Mouse (Mus musculus) forebrain, embryonic 12.5 days (tissue): ENCODE results near the gene Hps6. TPM values are rescaled to one million over a fixed set of nuclear protein-coding genes. Genes with fewer than 3 reads are reported as not detected.

Experiments
- ATAC-seq: fragments of 200-750 bp; cut with Nextera tagmentation; 2 replicates; pipeline ENCODE4 v1.8.0; 2017; ENCODE audit warnings: moderate TSS enrichment; ENCODE audit not compliant: low FRiP score
- H3K27ac ChIP-seq: fragments of 300-500 bp; sonication (generic); 2 replicates; pipeline ENCODE4 v1.5.1; 2016; ENCODE audit warnings: mild to moderate bottlenecking
- H3K27me3 ChIP-seq: fragments of 300-500 bp; sonication (generic); 2 replicates; pipeline ENCODE4 v1.6.1; 2016; ENCODE audit warnings: mild to moderate bottlenecking
- H3K36me3 ChIP-seq: fragments of 300-500 bp; sonication (generic); replicated peaks from 2 replicates; pipeline ENCODE4 v1.6.1; 2016; ENCODE audit warnings: mild to moderate bottlenecking
- H3K4me1 ChIP-seq: fragments of 300-500 bp; sonication (generic); 2 replicates; pipeline ENCODE4 v1.6.1; 2016
- H3K4me2 ChIP-seq: fragments of 300-500 bp; sonication (generic); 2 replicates; pipeline ENCODE4 v1.6.1; 2016; ENCODE audit warnings: mild to moderate bottlenecking, moderate library complexity
- H3K4me3 ChIP-seq: fragments of 300-500 bp; sonication (generic); replicated peaks from 2 replicates; pipeline ENCODE4 v1.5.1; 2016; ENCODE audit warnings: mild to moderate bottlenecking
- H3K9ac ChIP-seq: fragments of 300-500 bp; sonication (generic); 2 replicates; pipeline ENCODE4 v1.6.1; 2016; ENCODE audit warnings: mild to moderate bottlenecking
- H3K9me3 ChIP-seq: fragments of 300-500 bp; sonication (generic); 2 replicates; pipeline ENCODE4 v1.6.1; 2016
- WGBS: fragments of 180-500 bp; shearing (Covaris S2); methylation state at CpG from one replicate; pipeline ENCODE4 v1.1.7; 2016; 5-methylcytosine and 5-hydroxymethylcytosine counted together
- polyA plus RNA-seq: library from polyadenylated mRNA; unstranded; fragments of >200 nt; fragmentation: Nextera tagmentation; extraction: Ambion mirVana; gene quantifications from 2 replicates; pipeline ENCODE4 v1.2.1, GENCODE M21; 2016

Hps6 gene
- polyA plus RNA-seq, 1 experiment from 2014 or later: 2.7 TPM

DNA sequence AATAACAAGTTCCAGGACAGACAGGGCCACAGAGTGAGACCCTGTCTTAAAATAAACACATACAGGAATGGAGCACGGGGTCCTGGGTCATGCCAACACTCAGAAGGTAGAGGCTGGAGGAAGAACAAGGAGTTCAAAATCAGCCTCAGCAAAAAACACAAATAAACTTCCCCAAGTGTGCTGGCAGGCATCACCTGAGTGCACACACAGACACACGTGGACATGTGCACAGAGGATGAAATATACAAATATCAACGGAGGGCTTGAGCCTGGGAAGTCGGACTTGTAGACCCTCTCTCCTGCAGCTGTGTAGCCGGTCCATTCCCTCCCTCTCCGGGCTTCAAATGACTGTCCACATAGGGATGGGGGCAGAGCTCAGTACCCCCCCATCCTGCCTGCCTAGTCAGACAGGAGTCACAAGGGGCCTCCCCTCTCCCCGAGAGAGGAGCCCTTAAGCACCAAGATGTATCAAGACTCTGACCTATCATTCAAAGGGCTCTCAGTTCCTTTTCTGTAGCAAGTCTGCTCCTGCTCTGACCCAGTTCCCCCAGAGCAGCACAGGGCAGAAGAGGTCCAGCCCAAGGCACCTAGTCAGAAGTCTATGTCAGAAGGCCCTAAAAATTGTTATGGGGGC is 38.1 kb downstream of the Hps6 start:
- Histone ChIP-seq H3K27ac (peak overlapping the region; percentile 99), H3K9ac (peak overlapping the region; percentile 65)
- ATAC-seq: peak; percentile 0; the same call in 1 of the 2 replicates

DNA sequence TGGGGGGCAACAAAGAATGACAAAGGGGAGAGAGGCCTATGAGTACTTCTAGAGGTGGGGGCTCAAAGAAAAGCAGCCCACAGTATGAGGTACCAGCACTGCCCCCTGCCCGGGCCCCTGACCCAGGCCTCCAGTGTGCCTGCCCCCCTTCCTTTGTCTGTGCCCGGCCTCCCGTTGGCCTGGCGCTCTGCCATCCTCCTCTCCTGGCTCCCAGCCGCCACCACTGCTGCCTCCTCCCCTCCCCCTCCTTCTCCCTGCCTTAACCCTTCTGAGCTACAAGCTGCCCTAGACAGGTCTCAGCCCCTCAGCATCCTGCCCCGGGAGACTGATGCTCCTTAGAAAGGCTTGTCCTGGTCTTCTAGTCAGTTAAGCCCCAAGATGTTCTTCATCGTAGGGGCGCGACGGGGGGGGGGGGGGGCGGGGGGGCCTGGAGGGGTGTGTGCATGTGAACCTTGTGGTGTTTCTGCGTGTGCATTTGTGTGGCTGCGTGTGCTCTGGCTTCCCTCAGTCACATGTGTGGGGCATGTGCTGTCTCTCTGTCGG is 38.7 kb downstream of the Hps6 start:
- 0% methylated on average over 13 of the region's 14 CpGs for WGBS
- H3K9me3 ChIP-seq: no peaks in the 10 kb centered on the region
- H3K27ac ChIP-seq: peak overlapping the region; percentile 99
- no peaks in the 10 kb centered on the region for H3K27me3 ChIP-seq
- H3K36me3 ChIP-seq: no peaks in the 10 kb centered on the region
- peak overlapping the region; percentile 100 for H3K4me2 ChIP-seq
- peak overlapping the region; percentile 95 for H3K4me3 ChIP-seq
- H3K4me1 ChIP-seq: peaks cover 74% of the 10 kb centered on the region
- ATAC-seq: peak; percentile 58
- H3K9ac ChIP-seq: peak overlapping the region; percentile 65

More for the DNA sequence above, 38.1 kb downstream of the Hps6 start:
- H3K27me3 ChIP-seq: no peaks in the 10 kb centered on the region
- H3K4me1 ChIP-seq: peaks cover 75% of the 10 kb centered on the region
- H3K4me3 ChIP-seq: peak overlapping the region; percentile 95
- H3K36me3 ChIP-seq: peaks cover under 1% of the 10 kb centered on the region; the same call in 1 of the 2 replicates
- peak overlapping the region; percentile 100 for H3K4me2 ChIP-seq
- H3K9me3 ChIP-seq: no peaks in the 10 kb centered on the region
- 18% methylated on average over 7 of the region's 7 CpGs for WGBS

DNA sequence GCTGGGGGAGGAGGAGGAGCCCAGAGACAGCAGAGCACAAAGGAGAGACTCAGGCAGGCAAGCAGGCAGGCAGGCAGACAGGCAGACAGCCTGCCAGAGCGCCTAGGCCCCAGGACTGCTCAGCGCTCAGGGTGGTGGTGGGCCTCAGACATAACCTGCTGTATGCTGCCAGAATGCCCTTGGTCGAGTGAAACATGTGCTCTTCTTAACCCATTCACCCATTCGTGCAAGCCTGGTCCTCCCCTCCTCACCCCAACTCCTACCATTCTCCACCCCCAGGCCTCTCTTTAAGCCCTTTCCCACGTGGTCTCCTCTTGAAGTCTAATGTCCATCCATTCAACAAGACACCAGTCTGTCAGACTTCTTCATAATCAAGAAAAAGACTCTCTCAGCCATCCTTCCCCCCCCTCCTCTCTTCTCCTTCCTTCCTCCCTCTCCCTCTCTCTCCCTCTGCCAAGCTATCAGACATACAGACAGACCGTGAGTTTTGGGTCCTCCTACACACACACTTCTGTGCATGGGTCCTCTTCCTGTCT is 39.2 kb downstream of the Hps6 start:
- peak overlapping the region; percentile 95 for H3K4me3 ChIP-seq
- ATAC-seq: peak; percentile 54
- WGBS: 2% methylated on average over 6 of the region's 6 CpGs
- peaks cover 69% of the 10 kb centered on the region for H3K4me1 ChIP-seq
- peak overlapping the region; percentile 99 for H3K27ac ChIP-seq
- no peaks in the 10 kb centered on the region for H3K27me3 ChIP-seq
- no peaks in the 10 kb centered on the region for H3K36me3 ChIP-seq
- H3K9ac ChIP-seq: peak overlapping the region; percentile 65
- H3K9me3 ChIP-seq: no peaks in the 10 kb centered on the region
- H3K4me2 ChIP-seq: peak overlapping the region; percentile 100

DNA sequence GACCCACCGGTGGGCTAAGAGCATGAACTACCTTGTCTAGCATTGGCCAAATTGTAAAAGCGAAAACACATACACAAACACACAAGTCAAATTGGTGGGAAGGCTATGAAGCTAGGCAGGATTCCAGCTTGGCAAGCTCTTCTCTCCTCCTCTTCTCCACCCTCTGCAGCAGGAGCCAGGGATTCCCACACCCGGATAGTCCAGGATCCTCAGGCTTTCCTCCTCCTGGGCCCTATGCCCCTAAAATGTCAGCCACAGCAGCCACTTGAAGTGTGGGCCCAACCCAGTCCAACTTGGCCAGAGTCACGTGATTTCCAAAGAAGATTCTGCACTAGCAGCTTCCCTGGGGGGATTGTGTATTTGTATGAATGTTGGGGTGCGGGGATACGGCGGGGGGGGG is 40.1 kb downstream of the Hps6 start:
- no peaks in the 10 kb centered on the region for H3K36me3 ChIP-seq
- peak overlapping the region; percentile 95 for H3K4me3 ChIP-seq
- WGBS: 62% methylated on average over 7 of the region's 7 CpGs
- no peaks in the 10 kb centered on the region for H3K9me3 ChIP-seq
- no peaks in the 10 kb centered on the region for H3K27me3 ChIP-seq
- peak overlapping the region; percentile 99 for H3K27ac ChIP-seq
- peaks cover 61% of the 10 kb centered on the region for H3K4me1 ChIP-seq
- peak overlapping the region; percentile 98 for H3K9ac ChIP-seq
- H3K4me2 ChIP-seq: peak overlapping the region; percentile 100
- ATAC-seq: no peak

DNA sequence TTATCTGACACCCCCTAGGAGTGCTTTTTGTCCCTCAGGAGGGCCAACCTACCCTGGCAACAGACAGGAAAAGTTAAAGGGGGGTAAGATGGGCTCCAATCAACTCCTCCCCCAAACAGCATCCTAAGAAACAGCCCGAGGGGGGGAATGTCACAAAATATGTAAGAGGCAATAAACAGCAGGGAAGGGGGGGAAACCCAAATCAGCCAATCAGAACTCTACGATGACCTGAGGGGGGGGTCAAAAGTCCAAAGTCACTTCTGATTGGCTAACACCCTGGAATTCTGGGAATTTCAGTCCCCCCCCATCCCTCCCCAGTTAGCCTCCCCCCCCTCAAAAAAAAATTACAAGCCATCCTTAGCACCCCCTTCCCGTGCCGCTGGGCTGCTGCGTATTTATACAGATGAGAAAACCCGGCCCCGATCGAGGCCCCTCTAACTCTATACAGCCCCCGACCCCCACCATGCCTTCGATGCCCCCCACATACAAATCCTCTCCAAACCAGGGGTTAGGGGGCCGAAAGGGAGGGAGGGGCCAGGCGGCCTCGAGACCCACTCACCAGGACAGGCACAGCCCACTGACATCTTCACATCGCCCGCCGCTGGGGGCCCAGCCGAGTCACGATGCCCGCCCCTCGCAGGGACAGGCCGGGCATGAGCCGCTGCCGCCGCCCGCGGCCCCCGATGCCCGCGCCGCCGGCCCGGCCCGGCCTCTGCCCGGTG is 41.1 kb downstream of the Hps6 start, which contains the start of gene Pprc1:
Gene Pprc1, plus strand, starts transcription at position 616 of the 722 bp plus-strand sequence.
- Histone ChIP-seq H3K9me3 (no peaks in the 10 kb centered on the region), H3K9ac (peak within 1 kb of the TSS; percentile 98), H3K4me1 (peaks cover 61% of the 10 kb centered on the region), H3K4me3 (peak within 1 kb of the TSS; percentile 95), H3K4me2 (peak within 1 kb of the TSS; percentile 100), H3K27ac (peak within 1 kb of the TSS; percentile 99), H3K27me3 (no peaks in the 10 kb centered on the region), H3K36me3 (no peaks in the 10 kb centered on the region)
- ATAC-seq: no peak
- under 1% methylated on average over 34 of the region's 34 CpGs for WGBS

DNA sequence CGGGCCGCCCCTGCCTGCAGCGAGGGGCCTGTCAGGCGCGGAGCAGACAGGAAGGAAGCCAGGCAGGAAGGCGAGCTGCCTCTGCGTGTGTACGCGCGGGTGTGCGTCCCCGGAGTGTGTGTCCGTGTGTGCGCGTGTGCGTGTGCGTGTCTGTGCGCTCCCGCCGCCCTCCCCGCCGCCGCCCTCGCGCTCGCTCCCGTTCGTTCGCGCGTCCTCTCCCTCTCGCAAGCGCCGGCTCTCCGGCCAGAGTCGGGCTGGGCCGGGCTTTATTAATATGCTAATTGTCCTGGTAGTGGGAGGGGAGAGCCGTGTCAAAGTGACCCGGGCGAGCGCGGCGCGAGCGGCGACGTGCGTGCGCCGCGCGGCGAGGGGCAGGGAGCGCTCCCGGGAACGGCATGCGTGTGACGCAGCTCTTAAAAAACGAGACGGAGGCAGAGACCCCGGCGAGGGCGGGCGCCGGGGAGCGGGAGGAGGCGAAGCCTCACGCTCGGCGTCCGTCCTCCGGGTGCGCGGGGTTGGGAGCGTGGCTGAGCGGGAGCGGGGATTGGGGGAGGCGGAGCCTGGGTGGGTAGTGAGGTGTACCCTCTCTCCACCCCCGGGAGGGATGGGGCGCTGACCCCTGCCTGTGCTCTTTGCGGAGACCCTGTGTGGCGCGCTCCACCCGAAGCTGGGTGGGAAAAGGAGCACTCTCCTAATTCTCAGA is 41.8 kb downstream of the Hps6 start, which contains the start of gene Ldb1:
Gene Ldb1, minus strand, starts transcription at position 222 of the 703 bp plus-strand sequence.
- peak within 1 kb of the TSS; percentile 99 for H3K27ac ChIP-seq
- peaks cover 57% of the 10 kb centered on the region for H3K4me1 ChIP-seq
- peak; percentile 71 for ATAC-seq
- H3K9ac ChIP-seq: peak within 1 kb of the TSS; percentile 98
- peak within 1 kb of the TSS; percentile 100 for H3K4me2 ChIP-seq
- H3K36me3 ChIP-seq: no peaks in the 10 kb centered on the region
- WGBS: under 1% methylated on average over 83 of the region's 84 CpGs
- no peaks in the 10 kb centered on the region for H3K27me3 ChIP-seq
- no peaks in the 10 kb centered on the region for H3K9me3 ChIP-seq
- H3K4me3 ChIP-seq: peak within 1 kb of the TSS; percentile 95

DNA sequence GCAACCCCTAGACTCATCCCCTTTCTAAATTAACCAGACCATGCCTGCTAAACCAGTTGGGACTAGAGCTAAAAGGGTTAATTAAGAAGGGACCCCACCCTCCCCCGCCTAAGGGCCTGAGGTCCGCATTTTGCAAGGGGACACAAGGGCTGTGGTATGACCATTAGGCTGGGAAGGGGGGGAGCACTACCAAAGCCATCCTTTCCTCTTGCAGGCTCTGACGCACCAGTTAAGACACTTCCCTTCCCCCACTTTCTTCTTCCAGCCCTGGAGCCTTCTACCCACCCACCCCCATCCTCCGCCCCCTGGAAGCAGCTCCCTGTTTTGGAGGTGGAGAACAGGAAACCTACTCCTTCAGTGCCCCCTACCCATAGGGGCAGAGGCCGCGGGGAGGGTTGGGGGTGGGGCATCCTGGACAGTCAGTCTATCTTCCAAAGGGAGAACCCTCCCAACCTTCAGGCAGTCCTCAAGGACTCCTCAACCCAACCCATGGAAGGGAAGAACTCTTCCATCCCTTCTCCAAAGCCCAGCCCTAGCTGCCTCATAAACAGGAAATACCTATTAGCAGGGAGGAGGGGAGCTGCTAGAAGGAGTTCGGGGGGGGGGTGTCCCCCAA is 42.5 kb downstream of the Hps6 start:
- WGBS: 2% methylated on average over 7 of the region's 7 CpGs
- Histone ChIP-seq H3K27me3 (no peaks in the 10 kb centered on the region), H3K9ac (peak overlapping the region; percentile 98), H3K9me3 (no peaks in the 10 kb centered on the region), H3K36me3 (no peaks in the 10 kb centered on the region), H3K4me2 (peak overlapping the region; percentile 100), H3K27ac (peak overlapping the region; percentile 99), H3K4me3 (peak overlapping the region; percentile 95), H3K4me1 (peaks cover 50% of the 10 kb centered on the region)
- ATAC-seq: peak; percentile 7; the same call in 1 of the 2 replicates

DNA sequence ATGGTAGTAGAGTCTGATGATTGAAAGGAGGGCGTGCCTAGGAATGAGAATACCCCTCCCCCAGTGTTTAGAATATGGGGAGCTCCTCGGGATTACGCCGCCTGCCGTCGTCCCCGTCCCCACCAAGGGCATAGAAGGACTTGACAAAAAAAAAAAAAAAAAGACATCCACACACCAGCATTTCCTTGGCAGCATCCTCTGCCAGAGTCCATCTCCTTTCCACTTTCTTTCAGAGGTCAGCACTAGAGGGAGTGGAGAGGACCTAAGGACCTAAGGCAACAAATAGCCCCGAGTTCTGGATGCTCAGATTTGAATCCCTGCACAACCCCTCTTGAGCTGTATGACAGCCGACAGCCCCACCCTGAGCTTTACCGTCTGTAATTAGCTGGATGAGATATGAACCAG is 43.3 kb downstream of the Hps6 start:
- Histone ChIP-seq H3K27me3 (no peaks in the 10 kb centered on the region), H3K9ac (no peak overlapping the region), H3K4me3 (no peak overlapping the region), H3K36me3 (no peaks in the 10 kb centered on the region), H3K4me2 (no peak overlapping the region), H3K9me3 (no peaks in the 10 kb centered on the region), H3K27ac (no peak overlapping the region), H3K4me1 (peaks cover 42% of the 10 kb centered on the region)
- no peak for ATAC-seq
- WGBS: 3% methylated on average over 10 of the region's 10 CpGs

DNA sequence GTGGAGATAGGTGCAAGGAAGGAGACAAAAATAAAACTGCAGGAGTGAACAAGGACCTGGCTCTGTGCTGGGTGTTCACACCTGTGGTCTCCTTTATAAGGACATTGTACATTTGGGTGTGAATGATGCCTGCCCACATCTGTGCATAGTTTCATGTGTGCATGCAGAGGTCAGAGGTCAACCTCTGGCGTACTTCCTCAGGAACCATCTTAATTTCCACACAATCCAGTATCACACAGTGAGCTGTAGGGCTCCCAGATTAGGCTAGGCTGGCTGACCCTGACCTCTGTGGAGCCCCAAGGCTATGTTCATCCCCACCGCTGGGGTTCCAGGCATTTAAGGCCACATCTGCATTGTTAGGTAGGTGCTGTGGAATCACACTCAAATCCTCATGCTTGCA is 44.1 kb downstream of the Hps6 start:
- Histone ChIP-seq H3K27me3 (no peaks in the 10 kb centered on the region), H3K4me1 (peaks cover 34% of the 10 kb centered on the region), H3K36me3 (no peaks in the 10 kb centered on the region), H3K4me3 (no peak overlapping the region), H3K9me3 (no peaks in the 10 kb centered on the region), H3K9ac (no peak overlapping the region), H3K4me2 (no peak overlapping the region), H3K27ac (no peak overlapping the region)
- ATAC-seq: no peak
- WGBS: 63% methylated on average over 2 of the region's 2 CpGs

DNA sequence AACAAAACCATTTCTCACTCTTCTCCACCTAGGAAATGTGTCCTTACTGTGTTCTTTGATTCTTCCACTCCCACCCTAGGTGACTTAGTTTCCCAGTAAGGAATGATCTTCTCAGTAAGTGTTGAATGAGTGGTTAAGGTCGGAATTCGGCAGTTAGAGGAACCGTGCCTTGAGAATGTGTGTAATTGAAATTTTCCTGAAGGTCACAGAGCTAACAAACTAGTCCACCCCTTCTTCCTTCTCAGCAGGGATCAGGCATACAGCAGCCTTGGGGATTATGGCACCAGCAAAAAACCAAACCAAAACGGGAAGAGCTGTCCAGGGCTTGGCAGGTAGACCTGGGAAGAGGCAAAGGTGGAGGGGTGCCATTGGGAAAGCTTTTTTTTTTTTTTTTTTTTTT is 45.8 kb downstream of the Hps6 start:
- Histone ChIP-seq H3K4me3 (no peak overlapping the region), H3K36me3 (no peaks in the 10 kb centered on the region), H3K27me3 (no peaks in the 10 kb centered on the region), H3K4me1 (peaks cover 17% of the 10 kb centered on the region), H3K9me3 (no peaks in the 10 kb centered on the region), H3K4me2 (no peak overlapping the region), H3K27ac (no peak overlapping the region), H3K9ac (no peak overlapping the region)
- no peak for ATAC-seq
- WGBS: 70% methylated on average over 4 of the region's 4 CpGs

DNA sequence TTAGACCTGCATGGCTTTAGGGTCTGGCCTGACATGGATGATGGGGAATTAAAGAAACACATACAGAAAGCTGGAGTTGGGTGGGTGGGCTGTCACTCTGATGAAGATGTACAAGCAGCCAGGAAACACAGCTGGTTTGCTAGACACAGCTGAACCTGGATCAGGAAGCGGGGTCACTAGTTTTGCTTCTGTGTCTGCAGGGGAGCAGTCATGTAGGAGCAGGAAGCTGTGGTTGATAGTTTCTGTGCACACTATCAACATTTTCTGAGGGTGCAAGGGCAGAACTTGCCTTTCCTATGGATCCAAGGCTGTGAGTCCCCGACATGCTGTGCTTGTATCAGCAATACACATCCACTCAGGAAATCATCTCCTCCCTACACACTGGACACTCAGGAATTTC is 47.2 kb downstream of the Hps6 start:
- Histone ChIP-seq H3K4me2 (no peak overlapping the region), H3K9me3 (no peaks in the 10 kb centered on the region), H3K9ac (no peak overlapping the region), H3K27ac (no peak overlapping the region), H3K4me3 (no peak overlapping the region), H3K4me1 (peaks cover 14% of the 10 kb centered on the region), H3K27me3 (no peaks in the 10 kb centered on the region), H3K36me3 (no peaks in the 10 kb centered on the region)
- no peak for ATAC-seq
- WGBS: 82% methylated on average over 2 of the region's 2 CpGs
